Mouse (Mus musculus): ENCODE data around the gene Ccnd1. TPM values are rescaled to one million over a fixed set of nuclear protein-coding genes. Genes with fewer than 3 reads are reported as not detected.
"Not testable (repeated sequence)": the region's sequence is repeated elsewhere in the genome, so short reads cannot be mapped to it uniquely, and the experiment has no call there.

Gene Ccnd1
- polyA plus RNA-seq, 1 experiment from 2014 or later = 62.3 TPM

DNA sequence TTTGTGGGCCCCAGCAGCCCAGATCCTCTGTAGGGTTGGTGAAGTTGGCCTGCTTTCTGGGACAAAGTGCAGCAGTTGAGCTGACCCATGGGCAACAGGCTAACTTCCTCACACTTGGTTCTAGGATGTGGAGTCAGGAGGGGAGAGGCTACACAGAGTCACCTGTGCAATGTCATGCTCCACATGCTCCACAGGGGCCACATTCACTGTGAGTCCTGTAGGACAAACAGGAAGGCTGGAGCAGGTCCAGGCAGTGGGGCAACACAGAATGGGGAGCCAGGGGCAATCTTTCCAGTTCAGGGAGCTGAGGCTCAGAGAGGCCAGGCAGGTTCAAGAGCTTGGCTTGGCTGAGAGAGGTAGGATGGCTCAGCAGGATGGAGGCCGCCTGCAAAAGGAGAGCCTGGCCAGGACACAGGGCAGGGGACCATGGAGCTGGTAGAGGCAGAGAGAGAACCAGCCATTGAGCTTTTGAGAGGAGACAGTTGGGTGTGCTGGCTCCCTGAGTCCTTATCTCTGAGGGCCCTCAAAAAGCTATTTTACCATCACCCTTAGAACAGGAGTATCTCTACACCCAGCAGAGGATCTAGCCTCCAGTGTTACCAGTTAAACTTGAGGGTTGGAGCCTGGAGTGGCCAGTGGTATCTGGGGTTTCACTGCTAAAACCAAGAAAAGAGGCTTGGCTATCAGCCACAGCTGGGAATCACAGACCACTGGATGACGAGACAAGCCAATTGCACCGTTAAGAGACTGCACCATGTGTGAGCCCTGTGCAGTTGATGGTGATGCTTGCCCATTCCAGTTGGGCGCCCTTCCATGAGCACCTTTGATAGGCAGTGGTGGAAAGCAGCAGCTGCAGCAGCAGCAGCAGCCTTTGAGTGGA lies 11.5 kb downstream of the Ccnd1 start:
- Histone ChIP-seq H3K9ac (no peak overlapping the region), H3K36me3 (no peaks in the 10 kb centered on the region), H3K4me2 (no peak overlapping the region), H3K4me1 (no peaks in the 10 kb centered on the region), H3K27me3 (replicated peaks) (no peaks in the 10 kb centered on the region), H3K4me3 (replicated peaks) (no peak overlapping the region), H3K27ac (no peak overlapping the region), H3K9me3 (no peaks in the 10 kb centered on the region)
- no peak for ATAC-seq (ENCODE audit: insufficient read depth, low FRiP score, low read depth)
- WGBS = 75% methylated on average over 4 of the region's 4 CpGs

DNA sequence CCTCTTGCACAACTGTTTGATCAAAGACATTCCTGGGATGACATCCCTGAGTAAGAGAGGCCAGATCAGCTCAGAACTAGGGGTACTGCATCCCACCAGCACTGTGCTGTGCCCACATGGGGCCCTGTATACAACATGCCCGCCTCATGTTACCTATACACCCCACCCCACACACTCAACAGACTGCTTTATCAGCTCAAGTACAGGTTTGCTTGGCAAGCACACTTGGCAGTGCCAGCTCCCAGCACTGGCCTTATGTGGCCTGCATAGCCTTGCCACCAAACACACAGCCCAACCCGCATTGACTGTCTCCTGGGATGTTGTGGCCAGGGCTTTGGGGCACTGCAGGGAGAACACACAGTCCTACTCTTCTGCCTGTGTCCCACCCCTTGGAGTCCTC lies 12.1 kb downstream of the Ccnd1 start:
- no peak overlapping the region for H3K9ac ChIP-seq
- no peaks in the 10 kb centered on the region for H3K27me3 ChIP-seq (replicated peaks)
- H3K4me2 ChIP-seq = no peak overlapping the region
- ATAC-seq (ENCODE audit: insufficient read depth, low FRiP score, low read depth) = no peak
- H3K4me1 ChIP-seq = no peaks in the 10 kb centered on the region
- H3K9me3 ChIP-seq = no peaks in the 10 kb centered on the region
- H3K27ac ChIP-seq = no peak overlapping the region
- H3K36me3 ChIP-seq = no peaks in the 10 kb centered on the region
- H3K4me3 ChIP-seq (replicated peaks) = no peak overlapping the region
- 84% methylated on average over 2 of the region's 2 CpGs for WGBS

DNA sequence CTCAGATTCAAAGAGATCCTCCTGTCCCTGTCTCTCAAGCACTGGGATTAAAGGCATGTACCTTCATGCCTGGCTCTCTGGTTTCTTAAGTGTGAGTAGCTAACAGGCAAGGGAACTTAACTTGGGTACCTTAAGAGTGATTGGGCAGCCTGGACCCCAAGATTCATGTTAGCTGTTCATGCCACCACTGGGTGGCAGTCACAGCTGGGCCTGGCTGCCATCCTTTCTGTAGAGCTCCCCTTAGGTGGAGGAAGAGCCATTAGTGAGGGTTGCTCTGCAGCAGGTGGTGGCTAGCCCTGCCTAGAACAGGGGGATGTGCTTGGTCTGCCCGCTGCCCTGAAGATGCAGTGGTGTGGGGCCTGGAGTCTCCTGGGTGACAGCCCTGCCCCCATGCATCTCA lies 20.9 kb downstream of the Ccnd1 start:
- Histone ChIP-seq H3K27ac (no peak overlapping the region), H3K36me3 (peaks cover 13% of the 10 kb centered on the region), H3K4me2 (no peak overlapping the region), H3K27me3 (replicated peaks) (no peaks in the 10 kb centered on the region), H3K4me3 (replicated peaks) (no peak overlapping the region), H3K4me1 (peaks cover 10% of the 10 kb centered on the region), H3K9me3 (no peaks in the 10 kb centered on the region), H3K9ac (no peak overlapping the region)
- 83% methylated on average over 1 of the region's 1 CpGs for WGBS
- no peak for ATAC-seq (ENCODE audit: insufficient read depth, low FRiP score, low read depth)

DNA sequence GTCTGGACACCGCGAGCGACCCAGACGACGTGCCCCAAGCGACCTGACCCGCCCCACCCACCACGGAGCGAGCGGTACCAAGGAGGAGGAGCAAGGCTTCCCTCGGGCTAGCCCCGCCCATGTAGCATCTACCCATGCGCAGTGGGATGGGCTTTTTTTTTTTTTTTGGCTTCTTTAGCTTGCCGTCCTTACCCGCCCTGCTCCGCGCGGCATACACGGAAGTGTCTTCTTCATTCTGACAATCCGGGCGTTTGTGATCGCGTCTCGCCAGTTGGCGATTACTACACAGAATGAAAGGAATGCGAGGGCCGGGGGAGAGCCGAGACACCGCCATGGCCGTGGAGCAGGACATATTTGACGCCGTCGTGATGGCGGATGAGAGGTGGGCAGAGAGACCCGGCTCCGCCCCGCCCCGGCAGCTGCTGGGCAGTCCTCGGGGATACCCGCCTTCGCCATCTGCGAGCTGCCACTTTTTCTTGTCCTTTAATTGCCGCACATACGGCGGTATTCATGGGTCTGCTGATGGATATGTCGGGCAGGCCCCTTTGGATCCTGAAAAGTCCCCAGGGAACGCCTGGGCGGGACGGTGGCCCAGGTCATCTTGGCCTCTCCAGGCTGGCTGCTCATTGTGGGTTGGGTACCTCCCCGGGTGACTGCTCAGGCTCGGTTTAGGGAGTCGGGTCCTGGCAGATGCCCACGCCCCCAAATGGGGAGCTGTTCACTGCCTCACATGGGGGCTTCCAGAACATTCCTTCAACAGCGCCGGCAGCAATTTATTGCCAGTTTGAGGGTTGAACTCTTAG lies 24.6 kb downstream of the Ccnd1 start, which contains the start of gene LTO1:
Gene LTO1, plus strand, starts transcription at position 153 of the 803 bp plus-strand sequence.
- Histone ChIP-seq H3K4me1 (peaks cover 10% of the 10 kb centered on the region), H3K27ac (peak within 1 kb of the TSS; percentile 71), H3K9me3 (no peaks in the 10 kb centered on the region), H3K36me3 (peaks cover 9% of the 10 kb centered on the region; the same call in 1 of the 2 replicates), H3K4me3 (replicated peaks) (peak within 1 kb of the TSS; percentile 89), H3K9ac (peak within 1 kb of the TSS; percentile 78), H3K4me2 (peak within 1 kb of the TSS; percentile 83), H3K27me3 (replicated peaks) (no peaks in the 10 kb centered on the region)
- ATAC-seq (ENCODE audit: insufficient read depth, low FRiP score, low read depth) = peak; percentile 94
- under 1% methylated on average over 55 of the region's 55 CpGs for WGBS

DNA sequence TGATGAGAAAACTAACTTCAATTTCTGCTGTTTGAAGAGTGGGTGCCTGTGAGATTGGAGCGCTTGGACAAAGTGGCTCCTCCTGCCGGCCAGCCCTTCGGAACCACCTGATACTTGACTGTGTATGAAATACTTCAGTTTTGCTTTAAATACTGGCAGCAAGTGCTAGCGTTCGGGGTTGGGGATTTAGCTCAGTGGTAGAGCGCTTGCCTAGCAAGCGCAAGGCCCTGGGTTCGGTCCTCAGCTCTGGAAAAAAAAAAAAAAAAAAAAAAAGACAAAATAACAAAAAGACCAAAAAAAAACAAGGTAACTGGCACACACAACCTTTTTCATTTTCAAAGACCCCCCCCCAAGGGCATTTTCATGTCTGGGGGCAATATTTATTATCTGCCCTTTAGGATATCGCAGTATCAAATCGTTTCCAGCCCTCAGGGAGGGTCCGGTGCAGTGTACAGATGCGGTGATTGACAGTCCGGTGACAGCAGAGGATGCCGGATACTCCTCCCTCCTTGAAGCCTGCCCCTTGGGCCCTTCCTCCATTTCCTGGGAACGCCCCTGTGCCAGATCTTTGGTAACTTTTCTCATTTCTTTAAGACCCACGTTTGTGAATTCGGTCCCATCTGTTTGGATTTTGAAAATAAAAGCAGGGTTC lies 25.3 kb downstream of the Ccnd1 start:
- peak overlapping the region; percentile 89 for H3K4me3 ChIP-seq (replicated peaks)
- WGBS = 5% methylated on average over 17 of the region's 17 CpGs
- H3K4me1 ChIP-seq = peaks cover 10% of the 10 kb centered on the region
- H3K9ac ChIP-seq = no peak overlapping the region
- H3K27ac ChIP-seq = no peak overlapping the region
- no peaks in the 10 kb centered on the region for H3K27me3 ChIP-seq (replicated peaks)
- H3K9me3 ChIP-seq = no peaks in the 10 kb centered on the region
- ATAC-seq (ENCODE audit: insufficient read depth, low FRiP score, low read depth) = peak; percentile 87
- peaks cover 5% of the 10 kb centered on the region; the same call in 1 of the 2 replicates for H3K36me3 ChIP-seq
- peak overlapping the region; percentile 83 for H3K4me2 ChIP-seq

DNA sequence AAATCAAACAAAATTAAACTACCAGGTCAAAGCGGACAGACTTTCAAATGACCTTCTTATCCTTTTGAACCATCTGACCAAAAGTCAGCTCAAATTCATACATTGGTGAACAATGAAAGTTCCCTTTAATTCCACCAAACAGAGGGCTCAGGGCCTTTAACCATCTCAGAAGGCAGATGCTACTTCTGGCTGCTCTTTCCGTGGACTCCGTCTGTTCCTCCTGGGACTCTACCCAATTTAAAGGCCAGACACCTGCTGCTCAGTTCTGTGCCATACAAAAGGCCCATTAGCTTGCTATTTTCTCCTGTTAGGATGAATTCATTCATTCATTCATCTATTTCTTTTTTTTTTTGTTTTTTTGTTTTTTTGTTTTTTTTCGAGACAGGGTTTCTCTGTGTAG lies 26.8 kb downstream of the Ccnd1 start:
- H3K4me3 ChIP-seq (replicated peaks) = no peak overlapping the region
- no peaks in the 10 kb centered on the region for H3K9me3 ChIP-seq
- no peak overlapping the region for H3K27ac ChIP-seq
- H3K9ac ChIP-seq = no peak overlapping the region
- no peak for ATAC-seq (ENCODE audit: insufficient read depth, low FRiP score, low read depth)
- H3K36me3 ChIP-seq = peaks cover 5% of the 10 kb centered on the region; the same call in 1 of the 2 replicates
- no peaks in the 10 kb centered on the region for H3K27me3 ChIP-seq (replicated peaks)
- no peak overlapping the region for H3K4me2 ChIP-seq
- H3K4me1 ChIP-seq = peaks cover 10% of the 10 kb centered on the region
- WGBS = 80% methylated on average over 4 of the region's 4 CpGs

DNA sequence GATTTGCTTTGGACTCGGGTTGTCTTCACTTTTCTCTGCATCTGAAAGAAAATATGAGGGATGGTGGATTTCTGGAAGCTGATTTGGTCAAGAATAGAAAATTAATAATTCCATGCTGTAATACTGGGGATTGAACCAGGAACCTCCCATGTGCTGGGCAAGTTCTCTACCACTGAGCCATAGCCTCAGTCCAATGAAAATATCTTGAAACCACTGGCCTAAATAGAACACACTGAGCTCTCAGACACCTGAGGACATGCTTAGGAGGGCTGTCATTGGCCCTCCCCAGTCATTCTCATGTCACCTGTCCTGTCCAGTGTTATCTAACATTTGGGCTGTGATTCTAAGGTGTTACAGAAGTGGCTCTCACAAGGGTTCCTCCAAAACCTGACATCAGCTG lies 28.6 kb downstream of the Ccnd1 start:
- WGBS = 76% methylated on average over 1 of the region's 1 CpGs
- Histone ChIP-seq H3K9me3 (no peaks in the 10 kb centered on the region), H3K4me3 (replicated peaks) (no peak overlapping the region), H3K36me3 (no peaks in the 10 kb centered on the region), H3K27me3 (replicated peaks) (0 out of 2 replicates have a peak, but pooled peaks cover 4% of the 10 kb centered on the region), H3K27ac (no peak overlapping the region), H3K9ac (no peak overlapping the region), H3K4me2 (no peak overlapping the region), H3K4me1 (peaks cover 15% of the 10 kb centered on the region)
- ATAC-seq (ENCODE audit: insufficient read depth, low FRiP score, low read depth) = no peak

DNA sequence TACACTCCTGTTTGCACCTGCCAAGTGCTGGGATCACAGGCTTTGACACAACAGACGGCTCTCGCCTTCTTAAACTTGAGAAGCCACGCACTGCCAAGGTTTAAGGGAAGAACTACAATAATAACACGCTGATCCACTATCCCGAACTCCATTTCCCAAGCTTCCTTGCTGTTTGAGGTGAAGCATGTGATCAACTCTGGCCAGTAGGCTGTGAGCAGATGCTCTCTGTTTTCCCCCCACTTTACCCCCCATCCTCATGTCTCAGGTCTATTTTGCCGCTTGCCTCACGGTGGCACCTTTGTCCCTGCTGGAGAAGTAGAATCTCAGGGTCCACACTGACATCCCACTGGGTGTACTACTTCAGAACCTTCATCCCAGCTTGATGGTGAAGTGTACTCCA lies 31.0 kb downstream of the Ccnd1 start:
- WGBS = 32% methylated on average over 7 of the region's 7 CpGs
- H3K36me3 ChIP-seq = no peaks in the 10 kb centered on the region
- no peak for ATAC-seq (ENCODE audit: insufficient read depth, low FRiP score, low read depth)
- no peaks in the 10 kb centered on the region for H3K9me3 ChIP-seq
- H3K4me1 ChIP-seq = 0 out of 2 replicates have a peak, but pooled peaks cover 7% of the 10 kb centered on the region
- H3K27me3 ChIP-seq (replicated peaks) = 0 out of 2 replicates have a peak, but pooled peaks cover 4% of the 10 kb centered on the region
- H3K4me2 ChIP-seq = no peak overlapping the region
- no peak overlapping the region for H3K9ac ChIP-seq
- H3K4me3 ChIP-seq (replicated peaks) = no peak overlapping the region
- H3K27ac ChIP-seq = no peak overlapping the region

DNA sequence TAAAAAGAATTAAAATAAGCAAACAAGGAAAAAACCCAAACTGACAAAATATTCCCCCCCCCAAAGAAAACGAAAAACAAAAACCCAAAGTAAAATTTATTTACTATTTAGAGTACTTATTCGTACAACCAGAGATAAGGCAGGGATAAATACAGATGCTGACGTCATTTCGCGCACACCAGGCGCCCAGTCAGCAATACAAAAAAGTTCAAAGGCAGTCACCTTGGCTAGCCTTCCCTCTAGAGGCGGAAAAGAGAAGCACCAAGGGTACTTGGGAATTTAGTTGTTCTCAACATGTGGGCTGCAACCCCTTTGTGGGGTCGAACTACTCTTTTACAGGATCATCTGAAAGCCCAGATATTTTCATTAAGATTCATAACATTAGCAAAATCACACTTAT lies 31.9 kb downstream of the Ccnd1 start:
- H3K36me3 ChIP-seq = no peaks in the 10 kb centered on the region
- no peak overlapping the region for H3K9ac ChIP-seq
- H3K4me3 ChIP-seq (replicated peaks) = no peak overlapping the region
- no peak for ATAC-seq (ENCODE audit: insufficient read depth, low FRiP score, low read depth)
- no peak overlapping the region for H3K4me2 ChIP-seq
- 0 out of 2 replicates have a peak, but pooled peaks cover 7% of the 10 kb centered on the region for H3K4me1 ChIP-seq
- H3K9me3 ChIP-seq = no peaks in the 10 kb centered on the region
- no peak overlapping the region for H3K27ac ChIP-seq
- WGBS = 11% methylated on average over 8 of the region's 8 CpGs
- H3K27me3 ChIP-seq (replicated peaks) = 0 out of 2 replicates have a peak, but pooled peaks cover 4% of the 10 kb centered on the region

DNA sequence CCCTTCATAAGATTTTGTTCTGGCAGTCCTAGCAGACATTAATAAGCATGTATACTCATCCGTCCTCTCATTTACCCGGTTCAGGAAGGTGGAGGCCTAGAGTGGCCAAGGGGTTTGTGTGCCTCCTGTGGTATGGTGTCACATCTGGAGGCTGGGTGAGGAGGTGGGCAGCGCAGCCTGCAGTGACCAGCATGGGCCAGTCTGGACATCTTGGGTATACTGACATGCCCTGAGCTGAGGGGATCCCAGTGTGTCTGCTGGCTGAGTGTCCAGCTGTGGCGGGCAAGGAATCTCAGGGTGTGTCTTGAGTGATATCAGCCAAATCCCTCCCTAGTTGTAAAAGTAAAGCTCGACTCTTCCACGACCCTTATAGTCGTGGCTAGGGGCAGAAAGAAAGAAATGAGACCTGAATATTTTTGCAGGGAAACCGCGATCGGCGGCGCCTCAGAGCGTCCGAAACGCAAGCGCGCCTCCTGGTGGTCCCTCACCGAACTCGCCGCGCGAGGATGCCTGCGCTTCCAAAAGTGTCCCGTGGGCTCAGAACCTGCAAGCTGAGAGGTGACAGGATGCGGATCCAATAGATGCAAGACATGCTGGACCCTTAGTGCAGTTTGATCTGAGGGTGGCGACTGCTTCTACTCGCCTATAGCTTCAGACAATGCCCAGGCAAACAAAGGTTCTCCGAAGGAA lies 32.9 kb downstream of the Ccnd1 start:
- no peaks in the 10 kb centered on the region for H3K36me3 ChIP-seq
- peak overlapping the region; percentile 7; the same call in 1 of the 2 replicates for H3K4me3 ChIP-seq (replicated peaks)
- WGBS = 10% methylated on average over 28 of the region's 28 CpGs
- H3K9me3 ChIP-seq = no peaks in the 10 kb centered on the region
- peak overlapping the region; percentile 43 for H3K4me2 ChIP-seq
- 0 out of 2 replicates have a peak, but pooled peaks cover 4% of the 10 kb centered on the region for H3K27me3 ChIP-seq (replicated peaks)
- no peak overlapping the region for H3K9ac ChIP-seq
- no peak overlapping the region for H3K27ac ChIP-seq
- 0 out of 2 replicates have a peak, but pooled peaks cover 7% of the 10 kb centered on the region for H3K4me1 ChIP-seq
- peak; percentile 10; the same call in 1 of the 2 replicates for ATAC-seq (ENCODE audit: insufficient read depth, low FRiP score, low read depth)

DNA sequence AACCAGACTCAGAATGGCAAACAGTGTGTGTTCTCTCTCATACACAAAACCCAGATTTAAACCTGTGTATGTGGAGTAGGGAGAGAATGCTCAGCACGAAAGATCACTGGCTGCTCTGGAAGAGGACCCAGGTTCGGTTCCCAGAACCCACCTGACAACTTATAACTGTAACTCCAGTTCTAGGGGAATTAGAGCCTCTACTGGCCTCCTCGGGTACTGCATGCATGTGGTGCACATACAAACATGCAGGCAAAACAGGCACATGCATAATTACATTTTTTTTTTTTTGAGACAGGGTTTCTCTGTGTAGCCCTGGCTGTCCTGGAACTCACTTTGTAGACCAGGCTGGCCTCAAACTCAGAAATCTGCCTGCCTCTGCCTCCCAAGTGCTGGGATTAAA lies 34.2 kb downstream of the Ccnd1 start:
- not testable (repeated sequence) for H3K4me1 ChIP-seq; H3K27ac ChIP-seq; H3K9ac ChIP-seq; ATAC-seq (ENCODE audit: insufficient read depth, low FRiP score, low read depth); H3K27me3 ChIP-seq (replicated peaks); H3K4me3 ChIP-seq (replicated peaks); H3K4me2 ChIP-seq; H3K9me3 ChIP-seq; H3K36me3 ChIP-seq
- 90% methylated on average over 3 of the region's 3 CpGs for WGBS

Data from stomach, embryonic 15.5 days (tissue).